In genomic region chr2:74974595-74975325, GRCm38 (mm10) we compare ENCODE assay signal across 9 mouse cellular contexts.
A peak's percentile ranks its signal among the peaks of the same experiment; 100 is the strongest.
DNase-seq lines count a peak whose midpoint lies in the region; ATAC-seq lines count a peak whose summit lies in the region.
"Had no signal": no experiment of that assay in that cellular context is flagged by ENCODE, and none has a peak within 500 bp of the region (broad histone marks: within the 10 kb centered on the region; RNA-seq: fewer than 3 reads in every experiment).

No protein-coding gene starts in this region.

- no peaks in the 10 kb centered on the region for H3K27me3 ChIP-seq in neural tube, embryonic 11.5 days (ENCODE audit: control insufficient read depth, insufficient read depth, low read length)
- no peaks in the 10 kb centered on the region for H3K27me3 ChIP-seq in hindbrain, embryonic 16.5 days (replicated peaks; ENCODE audit: control insufficient read depth, insufficient read depth, low read length)
- no peaks in the 10 kb centered on the region for H3K27me3 ChIP-seq in neural tube, embryonic 14.5 days (ENCODE audit: control insufficient read depth, insufficient read depth, low read length)

- H3K4me3 ChIP-seq in neural tube, embryonic 11.5 days (ENCODE audit: low read depth, low read length): no peak overlapping the region
- peak overlapping the region; percentile 5; the same call in 1 of the 2 replicates for H3K4me3 ChIP-seq in hindbrain, embryonic 16.5 days (ENCODE audit: low read length)
- H3K4me3 ChIP-seq in neural tube, embryonic 14.5 days (ENCODE audit: low read depth, low read length): peak overlapping the region; percentile 22
- H3K4me3 ChIP-seq: megakaryocyte, embryonic 14.5 days had no signal

- no peak overlapping the region for H3K27ac ChIP-seq in neural tube, embryonic 11.5 days (ENCODE audit: low read depth, low read length)
- H3K27ac ChIP-seq in hindbrain, embryonic 16.5 days (ENCODE audit: low read depth, low read length): peak overlapping the region; percentile 49
- peak overlapping the region; percentile 78 for H3K27ac ChIP-seq in neural tube, embryonic 14.5 days (ENCODE audit: low read depth, low read length)

- no peaks in the 10 kb centered on the region for H3K9me3 ChIP-seq in neural tube, embryonic 11.5 days (ENCODE audit: control insufficient read depth, low read length)
- no peaks in the 10 kb centered on the region for H3K9me3 ChIP-seq in hindbrain, embryonic 16.5 days (ENCODE audit: control insufficient read depth, low read length)
- no peaks in the 10 kb centered on the region for H3K9me3 ChIP-seq in neural tube, embryonic 14.5 days (ENCODE audit: control insufficient read depth, low read length)

- H3K36me3 ChIP-seq in neural tube, embryonic 11.5 days (ENCODE audit: control insufficient read depth, insufficient read depth, low read length): no peaks in the 10 kb centered on the region
- no peaks in the 10 kb centered on the region for H3K36me3 ChIP-seq in hindbrain, embryonic 16.5 days (ENCODE audit: control insufficient read depth, insufficient read depth, low read length)
- H3K36me3 ChIP-seq in neural tube, embryonic 14.5 days (ENCODE audit: control insufficient read depth, insufficient read depth, low read length): no peaks in the 10 kb centered on the region

- H3K4me1 ChIP-seq in neural tube, embryonic 11.5 days (ENCODE audit: control insufficient read depth, insufficient read depth, low read length): peaks cover 9% of the 10 kb centered on the region
- no peaks in the 10 kb centered on the region; the same call in 1 of the 2 replicates for H3K4me1 ChIP-seq in hindbrain, embryonic 16.5 days (ENCODE audit: control insufficient read depth, insufficient read depth, low read depth, low read length)
- H3K4me1 ChIP-seq in neural tube, embryonic 14.5 days (ENCODE audit: control insufficient read depth, insufficient read depth, low read length): no peaks in the 10 kb centered on the region; the same call in 1 of the 2 replicates
- H3K4me1 ChIP-seq: megakaryocyte, embryonic 14.5 days had no signal

- H3K9ac ChIP-seq in neural tube, embryonic 11.5 days (ENCODE audit: low read length): no peak overlapping the region
- peak overlapping the region; percentile 2; the same call in 1 of the 2 replicates for H3K9ac ChIP-seq in hindbrain, embryonic 16.5 days (ENCODE audit: low read depth, low read length)
- 0 out of 2 replicates have a peak overlapping the region, but pooled peaks have one; percentile 35 for H3K9ac ChIP-seq in neural tube, embryonic 14.5 days (replicated peaks; ENCODE audit: low read depth, low read length)

- peak; percentile 10 to 15 for DNase-seq in frontal cortex, postnatal 10 days (ENCODE audit: low spot score in 2 of 2)
- no peak for DNase-seq in frontal cortex, postnatal 14 days (ENCODE audit: low spot score in 2 of 2)
- peak; percentile 28 for DNase-seq in neural tube, embryonic 11.5 days (ENCODE audit: low spot score)
- no peak for DNase-seq in neural tube, embryonic 10.5 days (ENCODE audit: extremely low spot score, low spot score)
- no peak for DNase-seq in testis, postnatal 14 days (ENCODE audit: low spot score)
- no peak for DNase-seq in urinary bladder, adult 18-20 months (ENCODE audit: low spot score in 2 of 2)

- H3K4me2 ChIP-seq in neural tube, embryonic 11.5 days (ENCODE audit: low read depth): no peak overlapping the region; the same call in 1 of the 2 replicates
- H3K4me2 ChIP-seq in hindbrain, embryonic 16.5 days (ENCODE audit: low read length): peak overlapping the region; percentile 48
- H3K4me2 ChIP-seq in neural tube, embryonic 14.5 days (ENCODE audit: low read depth, low read length): peak overlapping the region; percentile 53

- no peak for ATAC-seq in neural tube, embryonic 11.5 days (ENCODE audit: insufficient read depth, low FRiP score, low TSS enrichment)
- peak; percentile 85 for ATAC-seq in hindbrain, embryonic 16.5 days
- peak; percentile 82 for ATAC-seq in neural tube, embryonic 14.5 days (ENCODE audit: low read depth)

- WGBS in neural tube, embryonic 11.5 days: 66% methylated on average over 16 of the region's 16 CpGs
- 55% methylated on average over 16 of the region's 16 CpGs for WGBS in hindbrain, embryonic 16.5 days
- WGBS in neural tube, embryonic 14.5 days: 51% methylated on average over 16 of the region's 16 CpGs

Comparison
In these comparisons a context has a peak if more than half of its experiments do, and no peak if none do; other contexts are left out.
1. DNase-seq: peak in frontal cortex, postnatal 10 days (2 of 2) and neural tube, embryonic 11.5 days (single experiment); none in frontal cortex, postnatal 14 days (0 of 2), neural tube, embryonic 10.5 days (single experiment), testis, postnatal 14 days (single experiment) and urinary bladder, adult 18-20 months (0 of 2).